ENCODE assay signal across 17 mouse cellular contexts in genomic region chr4:124542696-124543095, GRCm38 (mm10).
"Had no signal": no experiment of that assay in that cellular context is flagged by ENCODE, and none has a peak within 500 bp of the region (broad histone marks: within the 10 kb centered on the region; RNA-seq: fewer than 3 reads in every experiment).

No protein-coding gene starts in this region.

- ATAC-seq: liver, postnatal 0 days; midbrain, embryonic 13.5 days; midbrain, embryonic 15.5 days had no signal

- H3K4me1 ChIP-seq: liver, embryonic 13.5 days; liver, embryonic 15.5 days; megakaryocyte, embryonic 14.5 days; neural tube, embryonic 12.5 days; stomach, embryonic 15.5 days had no signal

- H3K9me3 ChIP-seq: liver, embryonic 13.5 days; liver, embryonic 15.5 days; midbrain, embryonic 13.5 days; midbrain, embryonic 15.5 days; neural tube, embryonic 12.5 days; stomach, embryonic 15.5 days had no signal

- H3K4me2 ChIP-seq: liver, embryonic 13.5 days; liver, embryonic 15.5 days; midbrain, embryonic 11.5 days; midbrain, embryonic 13.5 days; midbrain, embryonic 15.5 days; neural tube, embryonic 12.5 days; stomach, embryonic 15.5 days had no signal

- H3K36me3 ChIP-seq: liver, embryonic 13.5 days; liver, embryonic 15.5 days; midbrain, embryonic 13.5 days; midbrain, embryonic 15.5 days; neural tube, embryonic 12.5 days; stomach, embryonic 15.5 days had no signal

- H3K27me3 ChIP-seq: liver, embryonic 13.5 days; liver, embryonic 15.5 days; megakaryocyte, embryonic 14.5 days; midbrain, embryonic 13.5 days; midbrain, embryonic 15.5 days; neural tube, embryonic 12.5 days; stomach, embryonic 15.5 days had no signal

- H3K4me3 ChIP-seq: liver, embryonic 13.5 days; liver, embryonic 15.5 days; megakaryocyte, embryonic 14.5 days; midbrain, embryonic 13.5 days; midbrain, embryonic 15.5 days; neural tube, embryonic 12.5 days; stomach, embryonic 15.5 days had no signal

- H3K27ac ChIP-seq: liver, embryonic 13.5 days; liver, embryonic 15.5 days; macrophage; midbrain, embryonic 13.5 days; midbrain, embryonic 15.5 days; neural tube, embryonic 12.5 days; stomach, embryonic 15.5 days; stomach, postnatal 0 days had no signal

- H3K9ac ChIP-seq: liver, embryonic 13.5 days; liver, embryonic 15.5 days; liver, postnatal 0 days; midbrain, embryonic 13.5 days; midbrain, embryonic 15.5 days; neural tube, embryonic 12.5 days; stomach, embryonic 15.5 days had no signal

- DNase-seq: liver, embryonic 13.5 days; liver, postnatal 0 days; lung, adult 2 months; lung, postnatal 14 days; lung, postnatal 36 days; right cerebral cortex, postnatal 14 days; thymus, adult 2 months; thymus, postnatal 25 days had no signal
